Mouse (Mus musculus): ENCODE data around the gene Tspo. TPM values are rescaled to one million over a fixed set of nuclear protein-coding genes. Genes with fewer than 3 reads are reported as not detected.

Tspo gene
- polyA plus RNA-seq, 1 experiment from 2014 or later, result 21.9 TPM

DNA sequence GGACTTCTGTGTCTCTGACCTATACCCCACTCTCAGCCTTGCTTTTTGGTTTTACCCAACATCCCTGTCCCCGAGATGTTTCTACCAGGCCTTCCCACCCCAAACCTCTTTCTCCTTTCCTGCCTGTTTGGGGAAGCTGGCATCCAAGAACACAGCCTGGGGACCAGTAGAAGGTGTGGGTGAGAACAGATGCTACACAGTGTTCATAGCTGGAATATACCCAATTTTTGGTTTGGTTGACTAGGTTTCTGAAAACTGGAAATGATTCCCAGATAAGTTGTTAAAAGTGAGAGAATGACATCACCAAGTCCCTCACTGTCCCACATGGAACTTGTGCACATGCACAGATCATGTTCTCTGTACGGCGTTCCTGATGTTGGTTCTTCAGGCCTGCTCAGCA lies 51.9 kb downstream of the Tspo start:
- Histone ChIP-seq H3K36me3 (peaks cover 71% of the 10 kb centered on the region), H3K4me2 (replicated peaks) (no peak overlapping the region), H3K9me3 (replicated peaks) (no peaks in the 10 kb centered on the region), H3K9ac (no peak overlapping the region), H3K4me3 (no peak overlapping the region), H3K27ac (no peak overlapping the region), H3K27me3 (no peaks in the 10 kb centered on the region), H3K4me1 (no peaks in the 10 kb centered on the region)
- WGBS, result 95% methylated on average over 3 of the region's 3 CpGs
- no peak for ATAC-seq (ENCODE audit: low FRiP score)

Small RNA genes within 50 kb of the gene (microRNA-seq; reads per million reads assigned to microRNA genes)
- not detected for gene Gm24575

Other genes with a start within 250 kb of the Tspo start
- 44.2 and 51.1 TPM in 2 replicates for gene Arfgap3, start 213.3 kb upstream of the Tspo start, polyA plus RNA-seq (2016; fragmentation: Nextera tagmentation; extraction: Ambion mirVana)
- gene Pacsin2, start 99.0 kb upstream of the Tspo start, polyA plus RNA-seq (2016; fragmentation: Nextera tagmentation; extraction: Ambion mirVana), result 46.9 and 47.7 TPM in 2 replicates
- gene Ttll1, start 52.7 kb upstream of the Tspo start, polyA plus RNA-seq (2016; fragmentation: Nextera tagmentation; extraction: Ambion mirVana), result 64.1 and 77.2 TPM in 2 replicates
- 2.0 and 2.1 TPM in 2 replicates for gene Bik, start 36.7 kb upstream of the Tspo start, polyA plus RNA-seq (2016; fragmentation: Nextera tagmentation; extraction: Ambion mirVana)
- gene Mcat, start 195 bp downstream of the Tspo start, polyA plus RNA-seq (2016; fragmentation: Nextera tagmentation; extraction: Ambion mirVana), result 38.9 and 40.7 TPM in 2 replicates
- gene Ttll12, start 31.6 kb downstream of the Tspo start, polyA plus RNA-seq (2016; fragmentation: Nextera tagmentation; extraction: Ambion mirVana), result 44.3 and 45.1 TPM in 2 replicates
- 32.4 and 33.2 TPM in 2 replicates for gene Scube1, start 161.4 kb downstream of the Tspo start, polyA plus RNA-seq (2016; fragmentation: Nextera tagmentation; extraction: Ambion mirVana)
- 3.1 and 4.9 TPM in 2 replicates for gene Mpped1, start 215.9 kb downstream of the Tspo start, polyA plus RNA-seq (2016; fragmentation: Nextera tagmentation; extraction: Ambion mirVana)